Mouse (Mus musculus) spleen, adult 2 months (tissue): ENCODE results near the gene Abca7. TPM values are rescaled to one million over a fixed set of nuclear protein-coding genes. Genes with fewer than 3 reads are reported as not detected.

Experiments
- DNase-seq, 2 experiments: peaks; one replicate each; pipeline versions ENCODE4 v3.0.0 to v3.0.0-alpha.2; 2012 to 2021; ENCODE audit warnings: low spot score in 2 of 2, low read depth in 1 of 2
- H3K27ac ChIP-seq: fragments of 200-500 bp; 2 replicates; pipeline ENCODE4 v1.5.1; 2012; ENCODE audit warnings: low read length, inconsistent platforms; ENCODE audit not compliant: insufficient read depth
- H3K27me3 ChIP-seq: fragments of 200-500 bp; 2 replicates; pipeline ENCODE4 v1.6.1; 2012; ENCODE audit warnings: mild to moderate bottlenecking, moderate library complexity, low read length, inconsistent platforms; ENCODE audit not compliant: control insufficient read depth, insufficient read depth
- H3K36me3 ChIP-seq: fragments of 200-500 bp; 2 replicates; pipeline ENCODE4 v1.6.1; 2012; ENCODE audit warnings: mild to moderate bottlenecking, low read length, inconsistent platforms; ENCODE audit not compliant: control insufficient read depth, insufficient read depth
- H3K4me1 ChIP-seq: fragments of 200-500 bp; 2 replicates; pipeline ENCODE4 v1.6.1; 2011; ENCODE audit warnings: inconsistent platforms; ENCODE audit not compliant: control insufficient read depth, insufficient read depth, insufficient read length
- H3K4me3 ChIP-seq: fragments of 200-500 bp; 2 replicates; pipeline ENCODE4 v1.5.1; 2011; ENCODE audit warnings: mild to moderate bottlenecking, inconsistent platforms; ENCODE audit not compliant: insufficient read depth, insufficient read length; ENCODE audit errors: extremely low read depth
- CTCF ChIP-seq: fragments of 200-500 bp; IDR thresholded peaks from 2 replicates; pipeline ENCODE4 v1.5.1; 2011; ENCODE audit warnings: mild to moderate bottlenecking, inconsistent platforms; ENCODE audit not compliant: insufficient read depth, insufficient read length, insufficient replicate concordance; ENCODE audit errors: extremely low read depth
- POLR2A ChIP-seq: fragments of 200-500 bp; IDR thresholded peaks from 2 replicates; pipeline ENCODE4 v1.6.1; 2011; ENCODE audit warnings: low read depth, low read length, inconsistent platforms
- WGBS: fragments of 180-500 bp; shearing (Covaris S2); methylation state at CpG from one replicate; pipeline ENCODE4 v1.1.7; 2018; 5-methylcytosine and 5-hydroxymethylcytosine counted together
- polyA plus RNA-seq: library from polyadenylated mRNA; depleted of rRNA; stranded (reverse); fragments of >200 nt; gene quantifications from 2 replicates; pipeline ENCODE4 v1.2.3, GENCODE M21; 2012

The Abca7 gene
- polyA plus RNA-seq, 1 experiment, result 50.4 TPM

GRCm38 (mm10) chr10:79983670-79984069 lies 12.6 kb upstream of the Abca7 start:
- TF ChIP-seq CTCF, result no peak
- peak; percentile 47 to 65 for DNase-seq
- Histone ChIP-seq H3K27me3 (no peaks in the 10 kb centered on the region), H3K4me1 (peaks cover 28% of the 10 kb centered on the region; the same call in 1 of the 2 replicates), H3K27ac (peak overlapping the region; percentile 80), H3K36me3 (peaks cover 7% of the 10 kb centered on the region), H3K4me3 (peak overlapping the region; percentile 77)
- 2% methylated on average over 17 of the region's 21 CpGs for WGBS

- DNase-seq, result peak; percentile 82 to 92
- Histone ChIP-seq H3K36me3 (peaks cover 1% of the 10 kb centered on the region), H3K27me3 (no peaks in the 10 kb centered on the region), H3K4me1 (peaks cover 32% of the 10 kb centered on the region; the same call in 1 of the 2 replicates), H3K4me3 (peak within 1 kb of the TSS; percentile 77), H3K27ac (peak within 1 kb of the TSS; percentile 95)
- under 1% methylated on average over 34 of the region's 49 CpGs for WGBS
- TF ChIP-seq CTCF (no peak), POLR2A (no peak)
Observed at GRCm38 (mm10) chr10:79984195-79984816, 12.0 kb upstream of the Abca7 start, which contains the start of gene Tmem259. Gene Tmem259 (minus strand): TSS chr10:79984330.

- DNase-seq, result peak; percentile 95 to 99
- Histone ChIP-seq H3K4me3 (peak overlapping the region; percentile 71), H3K27me3 (no peaks in the 10 kb centered on the region), H3K27ac (peak overlapping the region; percentile 95), H3K36me3 (no peaks in the 10 kb centered on the region), H3K4me1 (peaks cover 36% of the 10 kb centered on the region)
- WGBS, result under 1% methylated on average over 22 of the region's 22 CpGs
- no peak for TF ChIP-seq CTCF
- no peak for TF ChIP-seq POLR2A
Observed at GRCm38 (mm10) chr10:79984871-79985270, 11.4 kb upstream of the Abca7 start.

- H3K4me3 ChIP-seq, result peak overlapping the region; percentile 68
- peak overlapping the region; percentile 95 for H3K27ac ChIP-seq
- DNase-seq, result peak; percentile 45 to 80
- H3K36me3 ChIP-seq, result no peaks in the 10 kb centered on the region
- peaks cover 38% of the 10 kb centered on the region for H3K4me1 ChIP-seq
- TF ChIP-seq POLR2A (peak; percentile 59; the same call in 1 of the 2 replicates), CTCF (no peak)
- 2% methylated on average over 35 of the region's 35 CpGs for WGBS
- H3K27me3 ChIP-seq, result no peaks in the 10 kb centered on the region
Observed at GRCm38 (mm10) chr10:79985334-79986231, 10.7 kb upstream of the Abca7 start.

- H3K27ac ChIP-seq, result peak overlapping the region; percentile 95
- H3K4me1 ChIP-seq, result peaks cover 38% of the 10 kb centered on the region
- H3K36me3 ChIP-seq, result peaks cover 5% of the 10 kb centered on the region
- TF ChIP-seq CTCF (no peak), POLR2A (no peak)
- H3K27me3 ChIP-seq, result no peaks in the 10 kb centered on the region
- DNase-seq, result no peak
- H3K4me3 ChIP-seq, result no peak overlapping the region; the same call in 1 of the 2 replicates
- 24% methylated on average over 6 of the region's 6 CpGs for whole genome bisulfite sequencing
Observed at GRCm38 (mm10) chr10:79986232-79986878, 9.9 kb upstream of the Abca7 start.

GRCm38 (mm10) chr10:79986963-79987362 lies 9.3 kb upstream of the Abca7 start:
- H3K27ac ChIP-seq, result peak overlapping the region; percentile 97
- DNase-seq, result peak; percentile 87 to 91
- no peak for TF ChIP-seq POLR2A
- TF ChIP-seq CTCF, result peak; percentile 86
- H3K4me3 ChIP-seq, result peak overlapping the region; percentile 22; the same call in 1 of the 2 replicates
- WGBS, result under 1% methylated on average over 11 of the region's 11 CpGs
- H3K4me1 ChIP-seq, result peaks cover 38% of the 10 kb centered on the region
- peaks cover 9% of the 10 kb centered on the region for H3K36me3 ChIP-seq
- no peaks in the 10 kb centered on the region for H3K27me3 ChIP-seq
